Mouse (Mus musculus): ENCODE data around the gene Fubp3.

The Fubp3 gene

DNA sequence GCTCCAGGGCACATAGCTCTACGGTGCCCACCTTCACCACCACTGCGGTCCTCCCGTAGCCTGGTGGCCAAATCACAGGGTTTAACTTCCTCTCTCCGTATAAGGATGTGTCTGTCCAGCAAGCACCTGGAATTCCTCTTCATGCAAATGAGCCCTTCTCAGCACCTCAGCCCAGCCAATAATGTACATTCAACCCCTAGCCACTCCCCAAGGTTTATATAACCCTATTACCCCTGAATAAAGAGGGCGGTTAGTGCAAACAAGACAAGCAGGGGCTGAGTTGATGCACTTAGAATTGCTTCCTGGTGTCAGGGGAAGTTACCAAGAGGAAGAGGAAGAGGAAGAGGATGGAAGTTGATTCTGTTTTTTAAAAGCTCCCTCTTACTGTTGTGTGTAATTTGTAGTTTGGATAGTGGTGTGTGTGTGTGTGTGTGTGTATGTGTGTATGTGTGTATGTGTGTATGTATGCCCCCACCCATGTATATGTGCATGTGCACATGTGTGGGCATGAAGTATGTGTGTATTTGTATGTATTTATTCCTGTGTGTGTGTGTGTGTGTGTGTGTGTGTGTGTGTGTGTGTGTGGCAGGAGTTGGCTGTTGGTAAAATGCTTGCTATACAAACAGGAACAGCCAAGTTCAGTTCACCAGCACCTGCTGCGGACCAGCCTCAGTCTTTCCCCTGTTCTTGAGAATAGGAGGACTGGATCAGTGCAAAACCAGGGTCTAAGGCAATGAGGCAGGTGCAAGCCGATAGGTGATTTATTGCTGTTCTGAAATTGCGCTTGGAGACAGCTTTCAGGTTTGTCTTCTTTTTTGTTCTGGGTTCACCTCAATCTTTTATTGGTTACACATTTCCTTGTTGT lies 90.7 kb downstream of the Fubp3 start:
- DNase-seq (ENCODE audit: extremely low spot score, low read depth, low spot score) = no peak

DNA sequence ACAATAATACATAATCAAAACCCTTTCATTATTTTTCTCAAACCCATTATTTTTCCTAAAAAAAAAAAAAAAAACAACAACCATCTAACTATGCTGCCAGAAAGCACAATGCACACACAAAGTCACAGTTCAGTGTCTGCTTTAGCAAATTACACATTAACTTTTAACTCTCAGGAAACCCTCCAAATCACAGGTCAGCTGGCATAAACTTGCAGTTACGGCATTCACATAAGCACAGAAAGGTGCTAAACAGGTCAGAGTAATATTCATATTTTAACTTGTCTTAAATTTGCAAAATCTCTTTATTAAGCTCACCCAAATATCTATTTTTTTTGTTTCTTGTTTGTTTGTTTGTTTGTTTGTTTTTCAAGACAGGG lies 91.3 kb downstream of the Fubp3 start:
- DNase-seq (ENCODE audit: extremely low spot score, low read depth, low spot score) = no peak
